Mouse (Mus musculus) lung, adult 18-20 months (tissue): ENCODE data around the gene Efna1.

Experiments used
- DNase-seq, 2 experiments: peaks; one replicate each; pipeline ENCODE4 v3.0.0; 2022; ENCODE audit warnings: mixed read lengths in 2 of 2

Gene Efna1

DNA sequence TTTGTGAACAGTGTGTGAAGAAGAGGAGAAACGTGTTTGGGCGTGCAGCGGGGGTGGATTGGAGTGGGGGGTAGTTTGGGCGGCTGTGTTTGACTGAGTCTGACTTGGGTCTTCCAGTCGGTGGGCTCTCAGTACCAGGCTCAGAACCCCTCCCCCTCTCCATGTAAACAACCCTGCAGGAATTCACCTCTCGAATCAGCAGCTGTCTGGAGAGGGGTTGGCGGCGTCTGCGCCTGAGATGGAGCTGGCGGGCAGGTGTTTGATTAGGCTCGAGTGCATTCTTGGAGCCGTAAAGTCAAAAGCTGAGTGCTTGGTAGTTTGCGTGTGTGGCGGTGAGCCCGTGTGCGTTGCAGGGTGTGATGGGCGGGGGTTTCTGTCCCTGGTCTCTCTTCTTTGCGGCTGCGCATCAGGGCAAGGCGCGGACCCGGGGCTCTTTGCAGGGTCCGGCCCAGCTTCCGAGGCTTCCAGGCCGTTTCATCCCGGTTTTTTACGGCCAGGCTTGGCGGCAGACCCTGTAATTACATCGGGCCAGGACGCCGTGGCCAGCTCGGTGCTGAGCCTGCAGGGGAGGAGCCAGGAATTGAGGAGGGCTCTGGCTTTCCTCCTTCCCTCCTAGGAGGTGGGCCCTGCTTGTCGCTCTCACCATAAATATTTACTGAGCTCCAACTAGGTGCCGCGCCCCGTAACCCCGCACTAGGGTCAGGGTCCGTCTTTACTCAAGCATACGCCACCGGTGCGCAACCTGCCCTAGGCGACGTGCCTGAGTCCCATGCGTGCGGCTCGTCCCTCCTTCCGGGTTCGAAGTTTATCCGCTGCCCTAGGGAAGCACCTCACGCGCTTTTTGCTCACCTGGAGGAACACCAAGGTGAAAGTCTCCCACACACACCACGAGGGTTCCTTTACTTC lies at the start of gene Efna1:
Gene Efna1, minus strand, starts transcription at position 537 of the 906 bp plus-strand sequence.
- peak; percentile 88 to 91 for DNase-seq

DNA sequence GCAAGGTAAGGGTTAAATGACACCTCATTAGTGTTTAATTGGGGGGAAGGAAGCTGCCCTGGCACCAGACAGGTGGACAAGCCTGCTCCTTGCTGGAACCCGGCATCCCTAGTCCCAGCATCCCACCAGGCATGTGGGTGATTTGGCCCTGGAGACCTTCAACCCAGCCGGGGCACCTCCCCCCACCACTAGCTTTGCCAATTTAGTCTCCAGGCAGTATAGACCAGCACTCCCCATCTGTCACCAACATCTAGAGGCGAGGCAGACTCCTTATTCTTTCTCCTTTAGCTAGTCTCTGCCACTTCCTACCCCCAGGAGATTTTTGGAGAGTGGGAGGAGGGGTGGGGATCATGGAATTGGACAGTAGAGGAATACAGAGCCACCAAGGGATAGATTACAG lies 49.4 kb upstream of the Efna1 start:
- no peak for DNase-seq

DNA sequence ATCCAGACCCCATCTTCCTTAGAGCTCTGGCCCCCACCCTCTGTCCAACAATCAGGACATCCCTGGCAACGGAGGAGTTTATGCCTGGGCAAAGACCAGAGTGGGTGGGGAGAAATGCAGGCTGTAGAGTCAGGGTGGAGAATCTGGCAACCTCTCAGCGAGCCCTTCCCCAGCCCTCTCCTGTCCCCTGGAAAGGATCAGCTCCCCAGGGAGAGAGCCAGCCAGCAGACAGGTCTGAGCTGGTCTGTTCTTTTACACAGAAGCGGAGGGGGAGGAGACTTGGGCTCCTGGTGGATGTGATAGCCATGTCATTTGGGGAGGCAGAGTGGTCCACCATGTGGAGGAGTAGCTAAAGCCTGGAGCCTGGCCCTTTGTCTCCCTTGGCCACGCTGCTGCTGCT lies 47.7 kb upstream of the Efna1 start:
- no peak for DNase-seq

DNA sequence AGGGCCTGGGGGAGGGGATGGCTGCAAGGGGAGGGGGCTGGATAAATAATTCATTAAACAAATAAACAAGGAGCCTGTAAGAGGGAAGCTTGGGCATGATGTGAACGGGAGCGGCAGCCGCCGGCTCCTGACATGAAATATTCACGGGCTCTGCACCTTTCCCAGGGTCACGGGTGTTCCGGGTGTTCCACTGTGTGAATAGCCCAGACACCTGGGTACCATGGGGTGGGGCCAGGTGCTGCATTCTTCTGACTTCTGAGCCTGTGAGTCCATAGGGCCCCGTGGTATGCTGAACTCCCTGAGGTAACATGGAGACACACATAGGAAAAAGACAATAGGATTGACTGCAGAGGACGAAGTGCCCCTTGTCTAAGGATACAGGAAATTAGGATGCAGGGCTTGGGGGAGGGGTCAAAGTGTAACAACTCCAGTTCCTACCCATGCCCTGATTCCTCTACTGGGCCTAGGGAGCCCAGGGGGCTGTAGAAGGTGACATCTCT lies 46.5 kb upstream of the Efna1 start:
- DNase-seq = no peak

DNA sequence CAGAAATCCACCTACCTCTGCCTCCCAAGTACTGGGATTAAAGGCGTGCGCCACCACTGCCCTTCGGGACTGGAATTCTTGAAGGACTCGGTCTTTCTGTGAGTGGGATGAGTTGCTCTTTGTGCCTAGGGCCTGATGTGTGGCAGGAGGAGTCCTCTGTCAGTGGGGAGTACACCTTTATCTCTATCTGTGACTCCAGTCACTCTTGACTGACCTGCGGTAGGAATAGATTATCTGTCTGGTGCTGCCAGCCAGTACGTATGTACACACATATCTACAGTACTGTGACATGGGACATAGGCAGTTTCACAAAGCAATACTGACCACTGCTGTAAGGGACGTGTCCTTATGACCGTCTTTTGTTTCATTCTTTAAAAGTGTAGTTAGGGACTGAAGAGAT lies 44.9 kb upstream of the Efna1 start:
- no peak for DNase-seq

DNA sequence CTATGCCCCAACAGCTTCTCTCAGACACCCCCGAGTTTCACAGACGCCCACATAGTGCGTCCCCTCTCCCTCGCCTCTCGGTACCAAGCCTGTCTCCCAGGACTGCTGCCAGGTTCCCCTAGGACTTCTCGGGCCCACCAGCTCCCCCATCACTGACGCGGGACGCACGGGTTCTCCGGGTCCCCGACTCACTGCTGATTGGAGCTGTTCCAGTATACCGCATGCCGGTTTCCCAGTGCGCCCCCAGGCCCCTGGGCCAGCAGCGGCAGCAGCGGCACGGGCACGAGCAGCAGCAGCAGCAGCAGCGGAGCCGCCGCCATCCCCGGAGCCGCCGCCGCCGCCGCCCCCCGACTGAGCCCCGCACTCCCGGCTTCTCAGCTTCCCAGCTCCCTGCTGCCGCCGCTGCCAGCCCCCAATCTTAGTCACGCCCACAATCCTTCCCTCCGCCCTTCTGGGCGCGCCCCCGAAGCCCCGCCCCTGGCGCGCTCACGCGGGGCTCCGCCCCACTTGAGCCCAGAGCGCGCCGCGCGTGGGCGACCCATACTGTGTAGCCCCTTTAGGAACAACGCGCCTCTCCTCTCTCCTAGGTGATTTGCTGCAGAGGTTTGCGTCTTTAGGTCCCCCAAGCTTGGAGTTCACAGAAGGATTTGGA lies 41.7 kb upstream of the Efna1 start, which contains the start of gene Efna3:
Gene Efna3, minus strand, starts transcription at position 452 of the 652 bp plus-strand sequence.
- peak; percentile 74 to 76 for DNase-seq

DNA sequence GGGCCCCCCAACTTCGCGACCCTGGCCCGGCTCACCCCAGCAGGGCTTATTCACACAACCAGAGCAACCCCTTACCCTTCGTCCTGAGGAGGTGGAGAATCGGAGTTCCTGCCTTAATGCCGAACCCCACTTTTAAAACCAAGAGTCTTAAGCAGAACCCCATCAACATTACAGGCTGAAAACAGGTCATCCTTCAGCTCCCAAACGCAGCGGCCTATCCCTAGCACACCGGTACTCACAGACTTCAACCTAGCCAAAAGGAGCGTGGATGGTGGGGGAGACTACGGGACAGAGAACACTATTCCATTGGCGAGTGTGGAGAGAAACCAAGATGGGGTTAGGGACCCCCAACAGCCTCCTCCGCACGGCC lies 41.2 kb upstream of the Efna1 start:
- DNase-seq = no peak

DNA sequence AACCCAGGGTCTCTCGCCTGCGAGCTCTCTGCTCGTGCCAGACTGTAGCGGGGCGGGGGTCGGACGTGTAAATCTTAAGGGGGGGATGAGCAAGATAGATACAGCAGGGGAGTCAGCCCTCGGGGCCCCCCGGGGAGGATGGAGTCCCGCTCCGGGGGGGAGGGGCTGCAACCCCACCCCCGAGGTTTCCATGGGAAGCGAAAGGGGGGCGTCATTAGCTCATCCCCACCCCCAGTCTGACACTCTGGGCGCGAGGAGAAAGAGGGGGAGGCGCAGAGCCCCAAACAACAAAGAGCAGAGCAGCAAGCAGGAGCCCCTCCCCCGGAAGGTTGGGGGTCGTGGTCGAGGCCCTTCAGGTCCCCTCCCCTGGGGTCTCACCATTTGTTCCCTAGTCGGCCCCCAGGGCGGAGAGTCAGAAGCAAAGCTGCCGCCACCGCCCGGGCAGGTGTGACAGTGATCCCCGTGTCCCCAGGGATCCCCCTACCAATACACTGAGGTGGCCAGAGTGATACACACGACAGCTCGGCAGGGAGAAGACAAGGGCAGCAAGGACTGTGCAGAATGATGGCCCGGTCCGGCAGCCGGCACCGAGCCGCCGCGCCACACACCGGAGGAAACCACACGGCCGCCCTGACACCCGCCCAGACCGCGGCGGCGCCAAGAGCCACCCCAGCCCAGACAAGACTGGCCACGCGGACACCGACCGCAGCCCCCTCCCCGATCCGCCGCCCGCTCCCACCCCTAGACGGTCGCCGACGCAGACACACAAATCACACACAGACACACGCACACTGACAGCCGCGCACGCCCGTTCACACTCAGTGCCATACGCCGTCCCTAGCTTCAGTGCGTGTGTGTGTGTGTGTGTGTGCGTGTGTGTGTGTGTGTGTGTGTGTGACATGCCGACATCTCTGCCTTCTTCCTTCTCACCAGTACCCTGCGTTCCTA lies 40.5 kb upstream of the Efna1 start:
- peak in 1 of 2 experiments; percentile 23 for DNase-seq

DNA sequence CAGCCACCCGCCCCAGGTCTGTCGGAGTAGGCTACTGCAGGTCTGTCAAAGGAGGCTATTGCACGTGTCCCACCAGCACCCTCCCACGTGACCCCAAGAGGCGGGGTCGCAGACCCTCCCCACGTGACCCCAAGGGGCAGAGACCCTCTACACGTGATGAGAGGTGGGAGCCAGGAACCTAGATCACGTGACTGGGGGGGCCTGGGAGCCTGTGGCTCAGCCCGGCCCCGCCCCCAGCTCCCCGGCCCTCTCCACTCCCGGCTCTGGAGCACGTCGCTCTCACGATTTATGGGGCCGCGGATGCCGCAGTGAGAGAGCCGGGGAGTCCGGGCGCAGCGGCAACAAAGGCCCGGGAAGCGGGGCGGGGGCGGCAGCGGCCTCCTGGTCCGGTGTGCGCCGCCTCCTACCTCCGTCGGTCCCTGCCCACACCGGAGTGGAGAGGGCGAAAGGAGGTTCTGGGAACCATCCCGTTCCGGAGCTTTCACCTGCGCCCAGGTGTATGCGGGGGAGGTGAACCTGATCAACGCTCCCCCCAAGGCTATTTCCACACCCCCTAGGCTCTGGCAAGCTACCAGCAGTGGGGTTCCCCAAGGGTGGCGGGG lies 39.7 kb upstream of the Efna1 start:
- DNase-seq = peak in 1 of 2 experiments; percentile 21

DNA sequence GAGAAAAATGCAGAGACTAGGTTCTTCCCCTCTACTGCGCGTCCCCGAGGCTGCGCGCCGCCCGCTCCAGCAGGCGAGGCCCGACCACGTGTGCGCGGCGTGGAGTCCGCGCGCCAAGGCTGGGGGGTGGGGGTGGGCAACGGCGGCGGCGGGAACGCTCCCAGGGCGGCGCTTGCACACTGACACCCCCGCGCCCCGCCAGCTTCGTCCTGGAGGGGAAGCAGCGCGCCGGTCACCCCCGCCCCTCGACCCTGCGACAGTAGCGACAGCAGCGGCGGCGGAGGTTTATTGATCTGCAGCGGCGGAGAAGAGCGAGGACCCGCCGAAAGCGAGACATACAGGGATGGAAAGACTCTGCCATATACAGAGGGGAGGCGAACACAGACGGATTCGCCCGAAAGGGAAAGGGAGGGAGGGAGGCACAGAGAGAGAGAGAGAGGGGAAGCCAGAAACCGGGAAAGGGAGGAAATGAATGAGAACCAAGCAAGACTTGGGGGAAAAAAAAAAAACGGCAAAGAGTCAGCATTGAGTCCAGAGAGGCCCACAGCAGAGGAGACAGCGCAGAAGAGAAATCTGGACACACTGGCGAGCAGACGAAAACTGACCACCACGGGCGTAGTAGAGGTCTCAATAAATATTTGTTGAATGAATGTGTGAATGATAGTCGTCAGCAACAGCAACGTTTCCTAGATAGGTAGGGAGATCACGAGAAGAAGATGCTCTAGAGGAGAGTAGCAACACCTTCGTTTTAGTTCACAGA lies 38.8 kb upstream of the Efna1 start:
- DNase-seq = no peak

DNA sequence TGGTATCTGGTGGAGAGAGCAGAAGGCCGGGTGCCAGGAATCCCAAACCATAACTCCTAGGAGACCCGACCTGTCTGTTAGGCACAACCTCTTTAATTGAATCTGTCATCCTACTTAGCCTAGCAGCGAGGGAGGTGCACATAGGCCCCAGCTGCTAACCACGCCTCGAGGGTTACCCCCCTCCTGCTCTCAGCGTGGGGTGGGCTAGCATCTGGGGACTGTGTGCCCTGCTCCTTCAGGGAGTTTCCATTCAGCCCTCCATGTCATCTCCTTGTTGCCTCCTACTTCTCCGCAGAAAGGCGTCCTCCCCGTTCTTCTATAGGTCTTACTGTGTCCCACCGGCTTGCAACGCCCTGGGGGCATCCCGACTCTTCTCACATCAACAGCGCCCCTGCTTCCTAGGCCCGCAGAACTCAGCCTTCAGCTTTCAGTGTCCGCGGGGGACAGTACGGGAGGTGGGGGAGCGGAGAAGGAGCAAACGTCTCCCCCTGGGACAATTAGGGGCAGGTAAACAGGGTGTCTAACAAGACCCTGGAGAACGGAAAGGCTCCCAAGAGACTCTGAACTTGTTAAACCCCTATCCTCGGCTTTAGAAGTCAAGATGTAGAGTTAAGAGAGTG lies 38.1 kb upstream of the Efna1 start:
- no peak for DNase-seq

DNA sequence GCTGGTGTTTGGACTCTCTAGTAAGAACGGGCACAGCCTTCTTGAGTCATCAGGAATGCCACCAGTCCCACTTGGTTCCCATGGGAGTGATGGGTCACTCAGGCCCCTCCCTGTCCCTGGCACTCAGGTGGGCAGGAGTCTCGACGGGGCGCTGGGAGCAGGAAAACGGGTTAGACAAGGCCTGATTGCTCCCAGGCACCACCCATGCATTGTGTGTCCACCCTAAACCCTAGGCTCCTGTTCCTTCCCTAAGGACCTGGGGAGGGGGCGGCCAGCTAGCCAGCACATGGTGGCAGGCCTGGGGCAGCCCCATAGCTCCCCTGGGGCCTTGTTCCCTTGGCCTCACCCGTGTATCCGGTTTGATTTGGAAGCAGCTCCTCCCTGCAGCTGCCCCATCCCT lies 37.4 kb upstream of the Efna1 start:
- no peak for DNase-seq

DNA sequence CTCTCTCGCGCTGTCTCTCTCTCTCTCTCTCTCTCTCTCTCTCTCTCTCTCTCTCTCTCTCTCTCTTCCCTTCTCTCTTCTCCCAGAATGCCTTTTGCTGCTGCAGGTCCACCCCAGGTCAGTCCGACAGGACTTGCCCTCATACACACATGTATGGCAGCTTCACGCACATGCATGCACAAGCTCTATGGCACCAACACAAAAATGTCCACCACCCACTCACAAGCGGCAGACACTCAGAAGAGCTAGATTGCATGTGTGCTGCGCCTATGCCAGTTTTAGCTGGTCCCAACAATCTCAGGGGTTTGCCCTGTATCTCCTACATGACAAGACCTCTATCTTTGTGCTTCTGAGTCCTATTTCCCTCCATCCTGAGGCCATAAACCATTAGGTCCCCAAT lies 36.3 kb upstream of the Efna1 start:
- no peak for DNase-seq

DNA sequence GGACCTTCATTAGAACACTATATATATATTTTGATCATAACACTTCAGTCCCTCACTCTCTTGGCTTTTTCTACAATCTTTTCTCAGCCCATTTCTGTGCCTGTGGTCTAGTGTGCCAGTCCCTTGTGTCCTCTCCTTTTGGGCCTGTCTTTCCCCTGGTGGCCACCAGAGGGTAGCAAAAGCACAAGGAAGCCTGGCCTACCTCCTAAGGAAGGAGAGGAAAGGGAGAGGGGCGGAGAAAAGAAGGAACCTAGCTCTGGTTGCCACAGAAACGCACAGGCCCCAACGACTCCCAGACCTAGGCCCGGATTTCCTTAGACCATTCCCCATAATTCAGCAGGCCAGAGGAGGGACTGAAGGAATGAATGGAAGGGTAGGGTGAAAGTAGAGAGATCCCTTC lies 35.9 kb upstream of the Efna1 start:
- DNase-seq = peak; percentile 86 to 90

DNA sequence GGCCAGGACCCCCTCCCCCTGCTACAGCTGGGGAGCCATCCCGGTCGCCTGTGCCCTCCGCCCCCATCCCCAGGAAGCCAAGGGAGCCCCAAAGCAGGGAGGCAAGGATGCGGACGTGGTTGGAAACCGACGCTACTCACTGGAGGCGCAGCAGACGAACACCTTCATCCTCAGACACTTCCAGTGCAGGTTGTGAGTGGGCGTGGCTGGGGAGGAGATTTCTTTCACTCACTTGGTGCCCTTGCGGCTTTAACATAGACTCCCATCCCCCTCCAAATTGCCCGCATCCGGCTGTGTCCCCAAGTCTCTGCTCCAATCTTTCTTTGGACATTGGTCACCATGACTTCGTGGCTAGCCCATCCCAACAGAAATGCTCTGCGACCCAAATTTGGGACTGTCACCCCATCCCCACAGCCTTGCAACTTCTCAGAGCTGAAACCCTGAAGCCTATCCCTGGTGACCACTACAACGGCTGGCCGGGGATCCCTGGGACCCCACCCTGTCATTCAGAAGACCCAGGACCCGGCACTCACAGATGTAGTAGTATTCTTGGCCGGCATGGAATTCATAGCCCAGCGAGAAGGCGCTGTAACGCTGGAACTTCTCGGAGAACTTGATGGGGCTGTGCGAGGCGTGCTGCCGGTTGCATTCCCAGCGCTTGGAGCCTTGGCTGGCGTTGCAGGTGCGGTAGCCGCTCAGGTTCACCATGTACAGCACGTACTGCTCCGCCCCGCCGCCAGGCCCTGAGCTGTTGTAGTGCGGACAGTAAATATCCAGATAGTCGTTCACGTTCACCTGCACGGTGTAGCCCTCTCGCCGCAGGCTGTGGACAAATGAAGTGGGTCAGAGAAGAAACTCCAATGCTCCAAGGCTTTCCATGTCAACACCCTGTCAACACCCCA lies 35.2 kb upstream of the Efna1 start:
- peak; percentile 41 to 49 for DNase-seq

DNA sequence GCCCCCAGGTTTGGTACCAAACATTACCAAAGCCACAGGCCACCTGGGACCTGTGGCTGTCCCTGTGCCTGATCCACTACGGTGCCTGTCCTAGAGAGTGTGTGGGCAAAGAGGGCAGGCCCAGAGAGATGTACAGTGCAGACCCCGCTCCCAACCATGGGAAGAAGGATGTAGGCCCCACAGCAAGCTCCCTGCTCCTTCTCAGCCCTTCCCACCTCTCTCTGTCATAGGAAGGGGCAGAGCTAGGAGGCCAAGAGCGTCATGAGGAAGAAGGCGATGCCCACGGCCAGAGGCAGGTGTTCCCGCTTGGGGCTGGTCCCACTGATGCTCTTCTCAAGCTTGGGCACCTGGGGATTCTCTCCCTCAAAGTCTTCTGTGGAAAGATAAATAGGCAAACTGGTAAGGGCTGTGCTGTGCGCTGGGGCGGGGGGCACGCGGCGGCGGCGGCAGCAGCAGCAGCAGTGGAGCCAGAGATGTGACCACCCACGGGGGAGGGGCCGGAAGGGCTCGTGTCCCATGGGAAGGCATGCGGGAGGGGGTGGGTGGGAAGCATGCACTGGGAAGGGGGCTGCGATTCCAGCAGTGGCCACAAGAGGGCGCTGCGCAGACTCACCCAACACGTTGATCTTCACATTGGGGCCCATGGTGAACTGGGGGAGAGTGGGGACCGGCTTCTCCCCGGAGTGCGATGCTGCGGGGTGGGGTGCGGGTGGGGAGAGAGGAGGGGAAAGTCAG lies 34.4 kb upstream of the Efna1 start:
- peak; percentile 79 to 85 for DNase-seq

DNA sequence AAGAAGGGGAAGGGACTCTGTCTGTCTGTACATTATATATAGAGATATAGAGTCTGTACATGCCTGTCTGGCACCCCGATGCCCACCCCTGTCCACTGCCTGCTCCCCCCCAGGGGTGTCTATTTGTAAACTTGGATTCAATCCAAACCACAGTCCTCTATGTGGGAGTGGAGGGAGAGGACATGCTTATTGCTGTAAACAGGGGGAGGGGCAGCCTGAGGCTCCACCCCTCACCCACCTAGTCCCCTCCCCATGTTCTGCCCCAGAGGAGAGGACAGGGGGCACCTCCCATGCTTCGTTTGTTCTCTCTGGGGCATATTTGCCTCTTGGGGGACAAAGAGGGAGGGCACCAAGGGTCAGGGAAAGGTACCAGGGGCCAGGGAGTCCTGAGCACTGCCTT lies 33.8 kb upstream of the Efna1 start:
- DNase-seq = peak; percentile 68 to 79

DNA sequence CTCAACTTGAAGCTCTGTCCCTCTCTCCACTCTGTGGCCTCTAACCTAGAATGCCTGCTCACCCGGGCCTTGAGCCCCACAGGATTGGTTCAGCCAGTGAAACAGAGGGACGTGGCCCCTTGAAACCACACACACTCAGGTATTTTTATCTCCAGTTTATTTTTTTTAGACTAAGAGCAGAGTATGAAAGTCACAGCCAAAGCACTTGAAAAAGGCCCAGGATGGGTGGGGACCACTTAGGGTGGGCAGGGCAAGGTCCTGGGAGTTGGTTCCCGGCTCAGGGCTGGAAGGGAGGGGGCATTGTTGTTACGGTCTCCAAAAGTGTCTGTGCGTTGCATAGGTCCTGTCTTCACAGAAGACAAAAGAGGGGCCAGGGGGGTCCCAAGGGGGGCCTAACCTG lies 33.4 kb upstream of the Efna1 start:
- peak; percentile 81 to 90 for DNase-seq

DNA sequence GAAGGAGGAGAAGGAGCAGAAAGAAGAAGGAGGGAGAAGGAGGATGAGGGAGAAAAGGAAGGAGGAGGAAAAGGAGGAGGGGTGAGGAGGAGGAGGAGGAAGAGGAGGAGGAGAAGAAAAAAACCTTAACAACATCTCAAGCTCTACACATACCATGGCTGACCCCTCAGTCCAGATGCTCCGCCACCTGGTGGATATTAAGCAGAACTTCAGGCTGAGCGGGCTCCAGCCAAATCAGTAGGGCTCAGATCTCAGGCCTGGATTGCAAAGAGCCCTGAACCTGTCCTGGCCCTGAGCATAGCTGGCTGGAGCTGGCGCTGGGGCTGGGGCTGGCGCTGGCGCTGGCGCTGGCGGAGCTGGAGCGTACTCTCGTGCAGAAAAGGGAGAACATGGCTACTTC lies 27.1 kb upstream of the Efna1 start:
- peak; percentile 75 to 81 for DNase-seq
